Mouse (Mus musculus): ENCODE measurements around the gene Gpa33. TPM values are rescaled to one million over a fixed set of nuclear protein-coding genes. Genes with fewer than 3 reads are reported as not detected.

Gpa33 gene
- polyA plus RNA-seq, 1 experiment = 49.6 TPM

- peaks cover 9% of the 10 kb centered on the region; the same call in 1 of the 2 replicates for H3K36me3 ChIP-seq (ENCODE audit: control insufficient read depth, insufficient read depth, low read length, poor library complexity, severe bottlenecking)
- H3K27ac ChIP-seq (ENCODE audit: insufficient read depth, low read length) = no peak overlapping the region
- no peaks in the 10 kb centered on the region for H3K4me1 ChIP-seq (ENCODE audit: control insufficient read depth, insufficient read depth, low read length)
- no peak overlapping the region for H3K4me3 ChIP-seq (ENCODE audit: low read depth, low read length)
- no peak for TF ChIP-seq POLR2A (IDR thresholded peaks at IDR 0.05; ENCODE audit: insufficient read depth, low read length)
- no peak for TF ChIP-seq EP300 (IDR thresholded peaks at IDR 0.05; ENCODE audit: insufficient read depth, low read depth, low read length)
- TF ChIP-seq CTCF (IDR thresholded peaks at IDR 0.05; ENCODE audit: low read depth, low read length) = no peak
- H3K9me3 ChIP-seq (replicated peaks; ENCODE audit: control insufficient read depth, insufficient read depth, low read length, poor library complexity, severe bottlenecking) = peaks cover 9% of the 10 kb centered on the region
- H3K9ac ChIP-seq (ENCODE audit: low read depth, poor library complexity, severe bottlenecking) = no peak overlapping the region
- H3K27me3 ChIP-seq (ENCODE audit: control insufficient read depth, insufficient read depth, low read length, poor library complexity, severe bottlenecking) = no peaks in the 10 kb centered on the region
Measured at GRCm38 (mm10) chr1:166169713-166170112, 39.7 kb downstream of the Gpa33 start.

GRCm38 (mm10) chr1:166170852-166171251, 40.8 kb downstream of the Gpa33 start:
- no peaks in the 10 kb centered on the region; the same call in 1 of the 2 replicates for H3K9me3 ChIP-seq (replicated peaks; ENCODE audit: control insufficient read depth, insufficient read depth, low read length, poor library complexity, severe bottlenecking)
- H3K36me3 ChIP-seq (ENCODE audit: control insufficient read depth, insufficient read depth, low read length, poor library complexity, severe bottlenecking) = no peaks in the 10 kb centered on the region
- TF ChIP-seq POLR2A (IDR thresholded peaks at IDR 0.05; ENCODE audit: insufficient read depth, low read length) (no peak), EP300 (IDR thresholded peaks at IDR 0.05; ENCODE audit: insufficient read depth, low read depth, low read length) (no peak), CTCF (IDR thresholded peaks at IDR 0.05; ENCODE audit: low read depth, low read length) (no peak)
- no peak overlapping the region for H3K27ac ChIP-seq (ENCODE audit: insufficient read depth, low read length)
- no peaks in the 10 kb centered on the region for H3K4me1 ChIP-seq (ENCODE audit: control insufficient read depth, insufficient read depth, low read length)
- H3K27me3 ChIP-seq (ENCODE audit: control insufficient read depth, insufficient read depth, low read length, poor library complexity, severe bottlenecking) = no peaks in the 10 kb centered on the region
- no peak overlapping the region for H3K9ac ChIP-seq (ENCODE audit: low read depth, poor library complexity, severe bottlenecking)
- H3K4me3 ChIP-seq (ENCODE audit: low read depth, low read length) = no peak overlapping the region

GRCm38 (mm10) chr1:166172992-166173391, 43.0 kb downstream of the Gpa33 start:
- Histone ChIP-seq H3K4me1 (ENCODE audit: control insufficient read depth, insufficient read depth, low read length) (no peaks in the 10 kb centered on the region), H3K4me3 (ENCODE audit: low read depth, low read length) (no peak overlapping the region), H3K9ac (ENCODE audit: low read depth, poor library complexity, severe bottlenecking) (no peak overlapping the region), H3K36me3 (ENCODE audit: control insufficient read depth, insufficient read depth, low read length, poor library complexity, severe bottlenecking) (no peaks in the 10 kb centered on the region), H3K27ac (ENCODE audit: insufficient read depth, low read length) (no peak overlapping the region), H3K27me3 (ENCODE audit: control insufficient read depth, insufficient read depth, low read length, poor library complexity, severe bottlenecking) (no peaks in the 10 kb centered on the region), H3K9me3 (replicated peaks; ENCODE audit: control insufficient read depth, insufficient read depth, low read length, poor library complexity, severe bottlenecking) (no peaks in the 10 kb centered on the region; the same call in 1 of the 2 replicates)
- TF ChIP-seq POLR2A (IDR thresholded peaks at IDR 0.05; ENCODE audit: insufficient read depth, low read length) = no peak
- no peak for TF ChIP-seq CTCF (IDR thresholded peaks at IDR 0.05; ENCODE audit: low read depth, low read length)
- no peak for TF ChIP-seq EP300 (IDR thresholded peaks at IDR 0.05; ENCODE audit: insufficient read depth, low read depth, low read length)

GRCm38 (mm10) chr1:166173621-166174020, 43.6 kb downstream of the Gpa33 start:
- H3K9me3 ChIP-seq (replicated peaks; ENCODE audit: control insufficient read depth, insufficient read depth, low read length, poor library complexity, severe bottlenecking) = no peaks in the 10 kb centered on the region; the same call in 1 of the 2 replicates
- no peak for TF ChIP-seq EP300 (IDR thresholded peaks at IDR 0.05; ENCODE audit: insufficient read depth, low read depth, low read length)
- TF ChIP-seq POLR2A (IDR thresholded peaks at IDR 0.05; ENCODE audit: insufficient read depth, low read length) = no peak
- no peak for TF ChIP-seq CTCF (IDR thresholded peaks at IDR 0.05; ENCODE audit: low read depth, low read length)
- H3K4me1 ChIP-seq (ENCODE audit: control insufficient read depth, insufficient read depth, low read length) = no peaks in the 10 kb centered on the region
- H3K36me3 ChIP-seq (ENCODE audit: control insufficient read depth, insufficient read depth, low read length, poor library complexity, severe bottlenecking) = no peaks in the 10 kb centered on the region
- H3K9ac ChIP-seq (ENCODE audit: low read depth, poor library complexity, severe bottlenecking) = no peak overlapping the region
- no peaks in the 10 kb centered on the region for H3K27me3 ChIP-seq (ENCODE audit: control insufficient read depth, insufficient read depth, low read length, poor library complexity, severe bottlenecking)
- H3K27ac ChIP-seq (ENCODE audit: insufficient read depth, low read length) = no peak overlapping the region
- H3K4me3 ChIP-seq (ENCODE audit: low read depth, low read length) = no peak overlapping the region

GRCm38 (mm10) chr1:166181510-166181909, 51.5 kb downstream of the Gpa33 start:
- no peak overlapping the region for H3K4me3 ChIP-seq (ENCODE audit: low read depth, low read length)

GRCm38 (mm10) chr1:166182952-166183627, 53.1 kb downstream of the Gpa33 start:
- Histone ChIP-seq H3K36me3 (ENCODE audit: control insufficient read depth, insufficient read depth, low read length, poor library complexity, severe bottlenecking) (no peaks in the 10 kb centered on the region), H3K4me3 (ENCODE audit: low read depth, low read length) (no peak overlapping the region), H3K27ac (ENCODE audit: insufficient read depth, low read length) (no peak overlapping the region), H3K9ac (ENCODE audit: low read depth, poor library complexity, severe bottlenecking) (no peak overlapping the region), H3K27me3 (ENCODE audit: control insufficient read depth, insufficient read depth, low read length, poor library complexity, severe bottlenecking) (no peaks in the 10 kb centered on the region), H3K4me1 (ENCODE audit: control insufficient read depth, insufficient read depth, low read length) (no peaks in the 10 kb centered on the region), H3K9me3 (replicated peaks; ENCODE audit: control insufficient read depth, insufficient read depth, low read length, poor library complexity, severe bottlenecking) (no peaks in the 10 kb centered on the region)
- TF ChIP-seq CTCF (IDR thresholded peaks at IDR 0.05; ENCODE audit: low read depth, low read length) (no peak), EP300 (IDR thresholded peaks at IDR 0.05; ENCODE audit: insufficient read depth, low read depth, low read length) (no peak), POLR2A (IDR thresholded peaks at IDR 0.05; ENCODE audit: insufficient read depth, low read length) (no peak)

More at GRCm38 (mm10) chr1:166181510-166181909, 51.5 kb downstream of the Gpa33 start:
- no peak overlapping the region for H3K9ac ChIP-seq (ENCODE audit: low read depth, poor library complexity, severe bottlenecking)
- no peaks in the 10 kb centered on the region for H3K36me3 ChIP-seq (ENCODE audit: control insufficient read depth, insufficient read depth, low read length, poor library complexity, severe bottlenecking)
- no peak overlapping the region for H3K27ac ChIP-seq (ENCODE audit: insufficient read depth, low read length)
- H3K27me3 ChIP-seq (ENCODE audit: control insufficient read depth, insufficient read depth, low read length, poor library complexity, severe bottlenecking) = no peaks in the 10 kb centered on the region
- H3K9me3 ChIP-seq (replicated peaks; ENCODE audit: control insufficient read depth, insufficient read depth, low read length, poor library complexity, severe bottlenecking) = no peaks in the 10 kb centered on the region
- no peaks in the 10 kb centered on the region for H3K4me1 ChIP-seq (ENCODE audit: control insufficient read depth, insufficient read depth, low read length)
- no peak for TF ChIP-seq EP300 (IDR thresholded peaks at IDR 0.05; ENCODE audit: insufficient read depth, low read depth, low read length)
- TF ChIP-seq POLR2A (IDR thresholded peaks at IDR 0.05; ENCODE audit: insufficient read depth, low read length) = no peak
- TF ChIP-seq CTCF (IDR thresholded peaks at IDR 0.05; ENCODE audit: low read depth, low read length) = no peak

Measured in ES-Bruce4 (cell line).